Mouse (Mus musculus): ENCODE results near the gene Bcl7b. TPM values are rescaled to one million over a fixed set of nuclear protein-coding genes. Genes with fewer than 3 reads are reported as not detected.
"Not testable (repeated sequence)": the region's sequence is repeated elsewhere in the genome, so short reads cannot be mapped to it uniquely, and the experiment has no call there.

The Bcl7b gene
- total and polyA plus RNA-seq, 2 experiments = 10.5 to 20.2 TPM

DNA sequence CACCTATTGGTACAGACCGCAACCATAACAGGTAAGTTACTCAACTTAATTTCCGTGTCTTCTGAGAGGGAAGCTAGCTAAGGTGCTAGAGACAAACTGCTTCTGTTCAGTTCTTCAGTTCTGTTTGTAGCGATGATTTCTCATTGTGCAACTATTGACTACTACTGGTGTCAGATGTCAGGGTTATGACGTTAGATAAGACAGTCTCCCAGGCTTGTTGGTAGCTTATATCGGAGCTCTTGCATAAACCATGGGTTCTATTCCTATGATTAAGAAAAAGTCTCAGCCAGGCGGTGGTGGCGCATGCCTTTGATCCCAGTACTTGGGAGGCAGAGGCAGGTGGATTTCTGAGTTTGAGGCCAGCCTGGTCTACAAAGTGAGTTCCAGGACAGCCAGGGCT is 54.0 kb downstream of the Bcl7b start:
- H3K36me3 ChIP-seq (ENCODE audit: control insufficient read depth, insufficient read depth, low read length) = peaks cover 72% of the 10 kb centered on the region
- H3K79me2 ChIP-seq (ENCODE audit: control insufficient read depth, insufficient read depth, low read length) = no peaks in the 10 kb centered on the region
- no peak for DNase-seq (ENCODE audit: extremely low read depth, low read depth, low spot score)
- H3K9ac ChIP-seq (ENCODE audit: low read depth, low read length) = no peak overlapping the region
- H3K27me3 ChIP-seq (ENCODE audit: control insufficient read depth, insufficient read depth, low read length) = no peaks in the 10 kb centered on the region
- H3K4me3 ChIP-seq (ENCODE audit: insufficient read depth, low read depth, low read length) = no peak overlapping the region
- H3K4me1 ChIP-seq (ENCODE audit: control insufficient read depth, insufficient read depth, low read length) = no peaks in the 10 kb centered on the region
- 80% methylated on average over 7 of the region's 7 CpGs for WGBS
- TF ChIP-seq CTCF (IDR thresholded peaks at IDR 0.05; ENCODE audit: low read depth, low read length) (no peak), POLR2A (IDR thresholded peaks at IDR 0.05; ENCODE audit: extremely low read depth, insufficient read depth, low read length) (no peak)
- H3K27ac ChIP-seq (replicated peaks; ENCODE audit: insufficient read depth, low read depth, low read length) = no peak overlapping the region

DNA sequence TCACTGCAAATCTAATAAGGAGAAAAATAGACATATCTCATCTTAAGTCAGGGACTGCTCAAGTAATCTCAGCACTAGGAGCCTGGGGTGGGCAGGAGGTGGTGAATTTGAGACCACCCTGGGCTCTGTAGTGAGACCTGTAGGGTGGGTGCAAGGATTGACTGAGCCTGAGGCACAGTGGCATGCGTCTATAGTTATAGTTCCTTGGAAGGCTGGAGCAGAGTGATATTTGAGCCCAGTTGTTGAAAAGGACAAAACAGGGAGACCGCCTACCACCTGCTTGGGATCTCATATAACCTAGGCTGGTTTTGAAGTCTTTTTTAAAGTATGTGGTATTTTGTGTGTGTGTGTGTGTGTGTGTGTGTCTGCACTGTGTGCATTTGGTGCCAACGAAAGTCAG is 56.1 kb downstream of the Bcl7b start:
- no peak for DNase-seq (ENCODE audit: extremely low read depth, low read depth, low spot score)
- H3K4me1 ChIP-seq (ENCODE audit: control insufficient read depth, insufficient read depth, low read length) = no peaks in the 10 kb centered on the region
- no peak overlapping the region for H3K9ac ChIP-seq (ENCODE audit: low read depth, low read length)
- no peaks in the 10 kb centered on the region for H3K27me3 ChIP-seq (ENCODE audit: control insufficient read depth, insufficient read depth, low read length)
- no peak overlapping the region for H3K4me3 ChIP-seq (ENCODE audit: insufficient read depth, low read depth, low read length)
- H3K27ac ChIP-seq (replicated peaks; ENCODE audit: insufficient read depth, low read depth, low read length) = no peak overlapping the region
- no peaks in the 10 kb centered on the region for H3K79me2 ChIP-seq (ENCODE audit: control insufficient read depth, insufficient read depth, low read length)
- TF ChIP-seq CTCF (IDR thresholded peaks at IDR 0.05; ENCODE audit: low read depth, low read length) = no peak
- no peak for TF ChIP-seq POLR2A (IDR thresholded peaks at IDR 0.05; ENCODE audit: extremely low read depth, insufficient read depth, low read length)
- 98% methylated on average over 3 of the region's 3 CpGs for WGBS
- peaks cover 70% of the 10 kb centered on the region for H3K36me3 ChIP-seq (ENCODE audit: control insufficient read depth, insufficient read depth, low read length)

DNA sequence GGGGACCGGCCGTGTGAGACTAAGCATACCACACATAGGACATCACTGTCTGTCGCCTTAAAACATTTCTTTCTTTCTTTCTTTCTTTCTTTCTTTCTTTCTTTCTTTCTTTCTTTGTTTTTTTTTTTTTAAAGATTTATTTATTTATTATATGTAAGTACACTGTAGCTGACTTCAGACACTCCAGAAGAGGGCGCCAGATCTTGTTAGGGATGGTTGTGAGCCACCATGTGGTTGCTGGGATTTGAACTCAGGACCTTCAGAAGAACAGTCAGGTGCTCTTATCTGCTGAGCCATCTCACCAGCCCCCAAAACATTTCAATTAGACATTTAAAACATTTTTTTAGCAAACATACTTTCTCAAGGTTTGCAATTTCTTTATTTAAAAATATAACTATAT is 57.8 kb downstream of the Bcl7b start:
- WGBS = 99% methylated on average over 4 of the region's 4 CpGs

DNA sequence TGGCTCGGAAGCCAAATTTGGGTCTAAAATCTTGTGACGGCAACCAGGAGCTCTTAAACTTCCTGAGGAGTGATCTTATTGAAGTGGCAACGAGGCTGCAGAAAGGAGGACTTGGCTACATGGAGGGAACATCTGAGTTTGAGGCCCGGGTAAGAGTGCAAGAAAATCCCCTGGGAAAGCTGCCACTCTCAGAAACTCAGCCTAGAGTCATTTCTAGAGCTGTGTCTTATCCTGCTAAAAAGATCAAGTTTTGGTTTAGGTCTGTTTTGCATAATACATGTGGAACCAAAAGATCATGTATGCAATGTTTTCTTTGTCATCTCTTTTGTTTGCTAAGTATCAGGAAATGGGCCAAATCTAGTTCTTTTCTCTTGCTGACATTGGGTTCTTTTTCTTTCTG is 62.1 kb downstream of the Bcl7b start:
- Histone ChIP-seq H3K9ac (ENCODE audit: low read depth, low read length) (no peak overlapping the region), H3K36me3 (ENCODE audit: control insufficient read depth, insufficient read depth, low read length) (peaks cover 75% of the 10 kb centered on the region), H3K79me2 (ENCODE audit: control insufficient read depth, insufficient read depth, low read length) (no peaks in the 10 kb centered on the region), H3K4me3 (ENCODE audit: insufficient read depth, low read depth, low read length) (no peak overlapping the region), H3K27me3 (ENCODE audit: control insufficient read depth, insufficient read depth, low read length) (no peaks in the 10 kb centered on the region), H3K4me1 (ENCODE audit: control insufficient read depth, insufficient read depth, low read length) (no peaks in the 10 kb centered on the region), H3K27ac (replicated peaks; ENCODE audit: insufficient read depth, low read depth, low read length) (no peak overlapping the region)
- WGBS = 86% methylated on average over 4 of the region's 4 CpGs
- TF ChIP-seq CTCF (IDR thresholded peaks at IDR 0.05; ENCODE audit: low read depth, low read length) = no peak
- no peak for TF ChIP-seq POLR2A (IDR thresholded peaks at IDR 0.05; ENCODE audit: extremely low read depth, insufficient read depth, low read length)
- no peak for DNase-seq (ENCODE audit: extremely low read depth, low read depth, low spot score)

More for the DNA sequence above, 57.8 kb downstream of the Bcl7b start:
- H3K4me1 ChIP-seq (ENCODE audit: control insufficient read depth, insufficient read depth, low read length); H3K9ac ChIP-seq (ENCODE audit: low read depth, low read length); DNase-seq (ENCODE audit: extremely low read depth, low read depth, low spot score); H3K27me3 ChIP-seq (ENCODE audit: control insufficient read depth, insufficient read depth, low read length); H3K4me3 ChIP-seq (ENCODE audit: insufficient read depth, low read depth, low read length); H3K27ac ChIP-seq (replicated peaks; ENCODE audit: insufficient read depth, low read depth, low read length); H3K79me2 ChIP-seq (ENCODE audit: control insufficient read depth, insufficient read depth, low read length): not testable (repeated sequence)
- H3K36me3 ChIP-seq (ENCODE audit: control insufficient read depth, insufficient read depth, low read length) = peaks cover 74% of the 10 kb centered on the region

Other genes starting within 250 kb of the Bcl7b start
- gene Mettl27, start 235.9 kb upstream of the Bcl7b start, total RNA-seq (2014; rRNA removed) = 13.5 and 19.1 TPM in 2 replicates
- 17.9 and 30.0 TPM in 2 replicates for gene Mettl27, start 235.9 kb upstream of the Bcl7b start, polyA plus RNA-seq (2012; rRNA removed)
- gene Cldn4, start 221.3 kb upstream of the Bcl7b start, total RNA-seq (2014; rRNA removed) = 0.09 and 0.13 TPM in 2 replicates
- 0.09 and 0.36 TPM in 2 replicates for gene Cldn4, start 221.3 kb upstream of the Bcl7b start, polyA plus RNA-seq (2012; rRNA removed)
- gene Cldn3, start 182.1 kb upstream of the Bcl7b start, total RNA-seq (2014; rRNA removed) = 49.9 and 86.6 TPM in 2 replicates
- 290 and 291 TPM in 2 replicates for gene Cldn3, start 182.1 kb upstream of the Bcl7b start, polyA plus RNA-seq (2012; rRNA removed)
- 35.9 and 38.1 TPM in 2 replicates for gene Abhd11, start 159.1 kb upstream of the Bcl7b start, total RNA-seq (2014; rRNA removed)
- 77.6 and 78.8 TPM in 2 replicates for gene Abhd11, start 159.1 kb upstream of the Bcl7b start, polyA plus RNA-seq (2012; rRNA removed)
- 0.09 and 0.13 TPM in 2 replicates for gene Stx1a, start 144.8 kb upstream of the Bcl7b start, total RNA-seq (2014; rRNA removed)
- gene Stx1a, start 144.8 kb upstream of the Bcl7b start, polyA plus RNA-seq (2012; rRNA removed) = 1.1 and 1.3 TPM in 2 replicates
- 7.1 and 8.6 TPM in 2 replicates for gene Dnajc30, start 104.1 kb upstream of the Bcl7b start, total RNA-seq (2014; rRNA removed)
- gene Dnajc30, start 104.1 kb upstream of the Bcl7b start, polyA plus RNA-seq (2012; rRNA removed) = 39.9 and 45.7 TPM in 2 replicates
- 32.7 and 38.4 TPM in 2 replicates for gene Bud23, start 103.3 kb upstream of the Bcl7b start, total RNA-seq (2014; rRNA removed)
- 50.9 and 51.7 TPM in 2 replicates for gene Bud23, start 103.3 kb upstream of the Bcl7b start, polyA plus RNA-seq (2012; rRNA removed)
- 0.13 and 0.18 TPM in 2 replicates for gene Vps37d, start 90.0 kb upstream of the Bcl7b start, total RNA-seq (2014; rRNA removed)
- 0.60 and 0.66 TPM in 2 replicates for gene Vps37d, start 90.0 kb upstream of the Bcl7b start, polyA plus RNA-seq (2012; rRNA removed)
- 198 and 237 TPM in 2 replicates for gene Mlxipl, start 78.4 kb upstream of the Bcl7b start, total RNA-seq (2014; rRNA removed)
- gene Mlxipl, start 78.4 kb upstream of the Bcl7b start, polyA plus RNA-seq (2012; rRNA removed) = 444 and 617 TPM in 2 replicates
- gene Tbl2, start 18.6 kb upstream of the Bcl7b start, total RNA-seq (2014; rRNA removed) = 5.8 and 8.0 TPM in 2 replicates
- 9.6 and 10.1 TPM in 2 replicates for gene Tbl2, start 18.6 kb upstream of the Bcl7b start, polyA plus RNA-seq (2012; rRNA removed)
- 26.9 and 27.5 TPM in 2 replicates for gene Baz1b, start 19.0 kb downstream of the Bcl7b start, total RNA-seq (2014; rRNA removed)
- 8.8 and 11.9 TPM in 2 replicates for gene Baz1b, start 19.0 kb downstream of the Bcl7b start, polyA plus RNA-seq (2012; rRNA removed)
- gene Fzd9, start 82.9 kb downstream of the Bcl7b start, total RNA-seq (2014; rRNA removed) = not detected in 2 replicates
- gene Fzd9, start 82.9 kb downstream of the Bcl7b start, polyA plus RNA-seq (2012; rRNA removed) = 0.05 and 0.07 TPM in 2 replicates
- not detected in 2 replicates for gene Fkbp6, start 181.8 kb downstream of the Bcl7b start, total RNA-seq (2014; rRNA removed)
- gene Fkbp6, start 181.8 kb downstream of the Bcl7b start, polyA plus RNA-seq (2012; rRNA removed) = not detected in 2 replicates
- gene Trim50, start 185.0 kb downstream of the Bcl7b start, total RNA-seq (2014; rRNA removed) = not detected in 2 replicates
- not detected in 2 replicates for gene Trim50, start 185.0 kb downstream of the Bcl7b start, polyA plus RNA-seq (2012; rRNA removed)
- 7.7 and 10.7 TPM in 2 replicates for gene Nsun5, start 201.7 kb downstream of the Bcl7b start, total RNA-seq (2014; rRNA removed)
- 16.4 and 23.7 TPM in 2 replicates for gene Nsun5, start 201.7 kb downstream of the Bcl7b start, polyA plus RNA-seq (2012; rRNA removed)
- 0.92 and 2.0 TPM in 2 replicates for gene Pom121, start 226.3 kb downstream of the Bcl7b start, total RNA-seq (2014; rRNA removed)
- gene Pom121, start 226.3 kb downstream of the Bcl7b start, polyA plus RNA-seq (2012; rRNA removed) = 5.7 and 6.0 TPM in 2 replicates

Measured in liver, adult 2 months (tissue).